Mouse (Mus musculus): ENCODE data around the gene Pwp2. TPM values are rescaled to one million over a fixed set of nuclear protein-coding genes. Genes with fewer than 3 reads are reported as not detected.
A peak's percentile ranks its signal among the peaks of the same experiment; 100 is the strongest.

The Pwp2 gene
- polyA plus RNA-seq, 1 experiment: 7.9 TPM

DNA sequence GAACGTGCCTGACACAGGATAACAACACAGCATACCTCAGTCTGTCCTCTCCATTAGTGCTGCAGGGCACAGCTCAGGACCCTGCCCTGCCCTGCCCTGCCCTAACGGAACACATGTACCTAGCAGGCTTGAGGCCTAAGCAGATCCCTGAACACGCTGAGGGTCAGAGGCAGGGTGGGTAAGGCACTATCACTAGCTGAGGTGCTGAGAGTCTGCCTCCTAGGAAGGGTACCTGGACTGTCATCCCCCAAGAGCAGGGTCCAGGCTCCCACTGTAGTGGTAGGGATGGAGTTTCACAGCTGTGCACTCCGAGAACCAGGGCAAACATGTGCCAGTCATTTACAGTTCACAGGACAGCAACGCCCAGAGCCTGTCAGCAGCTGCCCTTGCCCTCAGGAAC, 10.5 kb downstream of the Pwp2 start:
- no peak for DNase-seq (ENCODE audit: low read depth, low spot score)
- 87% methylated on average over 5 of the region's 5 CpGs for WGBS

DNA sequence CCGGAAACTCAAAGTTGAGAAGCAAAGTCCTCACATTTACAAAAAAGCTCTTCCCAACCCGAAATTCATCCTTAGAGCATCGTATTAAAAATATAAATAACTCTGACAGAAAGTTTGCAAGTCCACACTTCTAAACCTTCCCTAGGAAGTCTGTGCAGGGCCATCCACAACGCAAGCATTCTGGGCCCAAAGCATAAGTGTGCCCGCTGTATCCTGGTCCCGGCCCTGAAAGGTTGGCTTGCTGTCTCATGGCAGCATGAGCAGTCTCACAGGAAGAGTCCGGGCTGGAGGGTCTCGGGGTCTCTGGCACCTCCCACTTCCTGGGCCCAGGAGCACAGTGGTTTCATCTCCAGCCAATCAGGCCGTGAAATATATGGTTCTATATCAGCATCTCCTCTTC, 13.4 kb downstream of the Pwp2 start:
- DNase-seq (ENCODE audit: low read depth, low spot score): no peak
- 90% methylated on average over 9 of the region's 9 CpGs for WGBS

DNA sequence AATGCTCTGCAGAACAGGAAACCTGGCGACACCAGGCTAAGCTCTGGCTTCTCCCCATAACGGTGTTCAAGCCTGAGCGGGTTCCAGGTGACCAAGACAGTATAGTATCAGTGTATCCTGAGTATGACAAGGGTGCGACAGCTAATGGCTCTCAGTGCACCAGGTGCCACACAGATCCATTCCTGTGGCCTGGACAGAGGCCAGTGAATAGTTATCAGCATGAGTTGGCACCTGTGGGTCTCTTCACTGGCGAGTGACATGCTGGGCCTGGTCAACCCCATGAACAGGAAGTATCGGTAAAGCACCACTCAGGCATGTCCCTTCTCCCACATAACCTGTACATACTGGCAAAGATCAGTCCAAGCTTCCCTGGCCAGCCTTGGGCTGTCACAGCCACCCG, 13.9 kb downstream of the Pwp2 start:
- 94% methylated on average over 7 of the region's 7 CpGs for WGBS
- no peak for DNase-seq (ENCODE audit: low read depth, low spot score)

DNA sequence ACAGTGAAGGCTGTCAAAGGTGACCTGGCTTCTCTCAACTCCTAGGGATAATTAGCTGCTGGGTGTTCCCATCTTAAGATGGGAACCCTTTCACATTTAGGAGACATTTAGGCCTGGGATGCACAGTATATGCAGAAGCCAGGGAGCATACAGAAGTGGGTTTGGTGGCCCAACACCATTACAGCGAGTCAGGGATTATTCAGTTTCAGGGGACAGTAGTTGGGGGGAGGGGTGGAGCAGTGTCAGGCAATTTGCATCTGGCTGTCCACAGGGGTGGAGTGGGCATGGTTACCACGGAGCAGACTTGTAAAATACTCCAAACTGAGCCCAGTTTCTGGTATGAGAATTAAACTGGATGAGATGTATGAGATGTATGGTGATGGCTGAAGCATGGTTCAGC, 14.5 kb downstream of the Pwp2 start:
- DNase-seq (ENCODE audit: low read depth, low spot score): no peak
- 65% methylated on average over 2 of the region's 2 CpGs for WGBS

DNA sequence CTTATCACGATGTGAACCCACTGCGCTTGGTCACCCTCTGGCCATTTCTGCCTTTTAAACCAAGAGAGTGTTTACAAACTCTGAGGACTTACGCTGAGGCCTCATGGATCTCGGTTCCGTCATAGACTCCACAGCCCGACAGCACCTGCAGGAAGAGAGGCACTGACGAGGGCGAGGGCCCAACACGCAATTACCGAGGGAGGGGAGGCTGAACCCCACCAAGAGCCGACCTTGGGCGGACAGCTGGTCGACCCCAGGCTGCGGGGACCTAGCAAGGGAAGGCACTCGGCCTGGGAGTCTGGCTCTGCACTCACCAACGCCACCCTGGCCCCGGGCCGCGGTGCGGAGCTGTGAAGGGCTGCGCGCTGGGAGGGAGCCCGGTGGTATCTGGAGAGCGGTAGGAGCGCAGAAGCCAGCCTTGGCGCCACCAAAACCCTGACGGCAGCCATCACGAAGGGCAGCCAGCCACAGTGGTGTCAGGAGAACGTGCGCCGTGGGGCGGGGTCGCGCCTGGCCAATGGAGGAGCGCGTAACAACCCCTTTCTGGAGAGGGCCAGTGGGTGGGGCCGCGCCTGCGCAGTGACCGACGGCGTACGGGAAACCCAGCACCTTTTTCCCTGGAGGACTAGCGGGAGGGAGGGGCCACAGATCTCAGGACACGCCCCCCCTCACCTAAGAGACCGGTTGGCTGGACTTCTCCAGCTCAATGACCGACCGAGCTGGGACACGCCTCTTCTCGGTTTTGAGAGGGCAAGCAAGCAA, 15.5 kb downstream of the Pwp2 start, which contains the start of gene D10Jhu81e:
Gene D10Jhu81e (minus strand): TSS at position 502 of the 762 bp plus-strand sequence.
- DNase-seq (ENCODE audit: low read depth, low spot score): peak; percentile 92
- WGBS: under 1% methylated on average over 50 of the region's 50 CpGs

DNA sequence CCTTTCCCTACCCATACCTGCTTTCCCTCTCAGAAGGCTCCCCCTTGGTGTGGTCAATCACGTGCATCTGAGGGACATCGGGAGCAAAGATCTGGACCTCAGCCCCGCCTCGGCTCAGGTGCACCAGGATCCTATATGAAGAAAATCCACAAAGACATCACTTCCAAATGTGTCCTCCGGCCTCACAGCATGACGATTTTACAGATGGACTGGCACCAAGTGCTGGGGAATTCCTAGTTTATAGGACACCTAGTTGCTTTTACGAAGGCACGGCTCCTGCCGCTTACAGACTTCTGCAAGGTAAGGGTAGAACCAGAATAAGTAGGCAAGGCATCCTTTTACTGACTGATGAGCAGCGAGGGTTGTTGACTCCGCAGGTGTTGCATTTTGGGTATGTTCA, 16.2 kb downstream of the Pwp2 start:
- DNase-seq (ENCODE audit: low read depth, low spot score): no peak
- WGBS: 42% methylated on average over 11 of the region's 11 CpGs

DNA sequence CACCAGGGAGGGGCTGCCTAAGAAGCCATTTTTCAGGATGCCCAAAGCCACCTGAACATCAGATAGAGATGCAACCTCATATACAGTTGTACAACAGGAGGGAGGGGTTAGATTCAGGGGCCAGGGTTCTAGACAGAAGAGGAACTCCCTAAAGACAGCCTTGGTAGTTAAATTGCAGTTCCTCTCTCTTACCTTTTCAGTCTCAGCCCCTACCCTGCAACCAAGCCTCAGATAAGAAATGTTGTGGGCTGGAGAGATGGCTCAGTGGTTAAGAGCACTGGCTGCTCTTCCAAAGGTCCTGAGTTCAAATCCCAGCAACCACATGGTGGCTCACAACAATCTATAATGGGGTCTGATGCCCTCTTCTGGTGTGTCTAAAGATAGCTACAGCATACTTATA, 17.2 kb downstream of the Pwp2 start:
- no peak for DNase-seq (ENCODE audit: low read depth, low spot score)

DNA sequence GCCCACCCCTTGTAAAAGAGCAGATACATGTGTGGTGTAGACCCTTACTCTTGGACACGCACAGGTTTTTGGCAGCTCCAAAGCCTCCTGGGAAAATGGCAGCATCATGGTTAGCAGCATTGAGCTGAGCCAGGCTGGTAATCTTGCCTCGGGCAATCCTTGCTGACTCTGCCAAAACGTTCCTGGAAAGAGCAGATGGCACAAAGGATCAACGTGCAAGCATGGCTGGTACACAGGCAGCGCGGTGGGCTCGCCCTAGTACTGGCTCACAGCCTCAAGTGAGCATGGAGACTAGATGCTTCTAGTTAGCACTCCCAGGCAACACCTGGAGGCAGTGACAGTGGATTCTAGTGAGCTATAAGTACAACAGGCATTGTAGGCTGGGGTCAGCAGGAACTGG, 17.6 kb downstream of the Pwp2 start:
- 90% methylated on average over 7 of the region's 7 CpGs for WGBS
- DNase-seq (ENCODE audit: low read depth, low spot score): no peak

DNA sequence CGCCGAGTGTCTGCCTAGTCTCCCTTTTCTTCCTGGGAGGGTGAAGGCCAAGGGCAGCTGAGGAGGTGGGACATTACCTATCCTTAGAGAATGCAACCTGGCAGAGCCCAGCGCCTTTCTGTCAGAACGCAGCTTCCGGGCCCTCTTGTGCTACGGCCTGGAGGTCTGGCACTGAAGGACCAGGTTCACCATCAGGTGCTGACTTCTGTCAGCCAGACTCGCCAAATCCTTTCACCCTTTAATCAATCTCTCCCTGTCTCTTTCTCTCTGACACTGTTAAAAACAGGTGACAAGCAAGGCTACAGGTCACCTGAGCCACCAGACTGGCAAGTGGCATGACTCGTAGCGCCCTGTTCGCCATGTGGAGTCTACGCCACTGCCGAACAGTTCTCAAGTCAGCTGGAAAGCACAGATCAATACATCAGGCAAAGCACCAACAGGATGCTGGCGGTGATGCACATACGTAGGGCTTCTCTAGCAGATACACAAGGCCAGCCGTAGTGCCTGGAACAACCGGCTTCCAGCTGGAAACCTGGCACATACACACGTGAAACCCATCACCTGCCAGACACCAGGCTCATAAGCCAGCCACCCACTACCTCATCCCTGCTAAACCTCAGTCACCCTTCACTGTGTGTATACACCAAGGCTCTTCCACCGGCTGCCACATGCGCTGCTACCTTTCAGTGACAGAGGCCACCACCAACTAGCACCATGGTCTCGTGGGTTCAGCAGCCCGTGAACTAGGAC, 19.5 kb downstream of the Pwp2 start:
- 93% methylated on average over 21 of the region's 21 CpGs for WGBS
- DNase-seq (ENCODE audit: low read depth, low spot score): no peak

DNA sequence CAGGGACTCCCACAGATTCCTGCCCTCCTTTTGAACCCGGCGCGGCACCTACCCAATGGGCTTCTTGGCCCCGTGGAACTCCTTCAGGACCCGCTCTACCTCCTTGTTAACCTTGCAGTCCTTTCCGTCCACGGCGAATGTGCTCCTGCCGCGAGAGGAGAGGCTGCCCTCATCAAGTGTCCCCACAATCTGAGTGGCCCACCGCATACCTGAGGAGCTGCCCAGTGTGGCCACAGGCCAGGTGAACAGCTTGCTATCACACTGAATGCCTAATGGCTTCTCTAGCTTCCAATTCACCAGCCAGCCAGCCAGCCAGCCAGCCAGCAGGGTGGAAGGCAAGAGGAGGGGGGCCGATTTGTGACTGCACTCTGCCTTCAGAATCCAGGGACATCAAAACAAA, 20.2 kb downstream of the Pwp2 start:
- DNase-seq (ENCODE audit: low read depth, low spot score): no peak
- 93% methylated on average over 12 of the region's 12 CpGs for WGBS

DNA sequence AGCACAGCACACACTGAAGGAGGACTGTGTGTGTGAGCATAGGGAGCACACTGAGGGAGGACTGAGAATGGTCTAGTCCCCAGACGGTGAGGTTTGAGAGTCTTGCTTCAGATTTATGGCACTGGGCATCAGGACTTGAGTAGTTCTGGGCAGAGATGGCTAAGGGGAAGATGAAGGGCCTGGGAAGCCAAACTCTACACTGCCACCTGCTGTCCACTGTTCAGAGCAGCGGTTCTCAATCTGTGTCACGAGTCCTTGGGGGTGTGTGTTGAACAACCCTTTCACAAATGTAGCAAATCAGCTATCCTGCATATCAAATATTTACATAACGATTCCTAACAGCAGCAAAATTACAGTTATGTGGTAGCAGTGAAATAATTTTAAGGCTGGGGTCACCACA, 21.0 kb downstream of the Pwp2 start:
- DNase-seq (ENCODE audit: low read depth, low spot score): peak; percentile 40
- 10% methylated on average over 4 of the region's 4 CpGs for WGBS

DNA sequence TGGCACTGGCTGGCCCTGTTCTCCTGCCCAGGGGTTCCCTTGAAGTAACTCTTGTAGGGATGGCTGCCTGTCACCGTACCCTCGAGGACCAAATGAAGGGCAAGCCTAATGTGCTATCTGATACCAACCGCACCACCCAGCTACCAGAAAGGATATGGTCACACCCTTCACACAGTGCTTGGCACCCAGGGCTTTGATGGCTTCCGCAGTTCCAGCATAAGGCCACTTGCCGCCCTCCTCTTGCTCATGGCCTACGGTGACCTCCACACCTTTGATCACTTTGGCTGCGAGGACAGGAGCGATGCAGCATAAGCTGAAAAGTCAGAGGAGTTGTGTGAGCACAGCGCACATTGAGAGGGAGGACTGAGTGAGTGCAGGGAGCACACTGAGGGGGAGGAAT, 21.7 kb downstream of the Pwp2 start:
- WGBS: 94% methylated on average over 9 of the region's 9 CpGs
- no peak for DNase-seq (ENCODE audit: low read depth, low spot score)

DNA sequence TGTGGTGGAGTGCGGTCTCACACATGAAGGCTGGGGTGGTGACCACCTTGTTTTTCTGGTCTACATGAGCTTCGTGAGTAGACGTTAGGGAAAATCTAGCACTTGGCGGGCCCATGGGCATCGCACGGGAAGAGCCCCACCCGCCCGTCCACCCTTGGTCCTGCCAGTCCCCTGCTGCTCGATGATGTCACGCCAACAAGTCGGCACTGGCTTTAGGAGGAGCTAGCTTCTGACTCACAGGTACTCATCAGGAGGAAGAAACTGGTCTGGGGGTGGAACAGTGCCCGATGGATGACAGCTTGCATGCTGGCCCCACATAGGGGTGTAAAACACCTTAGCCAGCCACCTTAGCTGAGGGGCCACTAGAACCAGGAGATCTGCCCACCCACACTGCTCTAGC, 22.3 kb downstream of the Pwp2 start:
- no peak for DNase-seq (ENCODE audit: low read depth, low spot score)
- WGBS: 93% methylated on average over 12 of the region's 12 CpGs

DNA sequence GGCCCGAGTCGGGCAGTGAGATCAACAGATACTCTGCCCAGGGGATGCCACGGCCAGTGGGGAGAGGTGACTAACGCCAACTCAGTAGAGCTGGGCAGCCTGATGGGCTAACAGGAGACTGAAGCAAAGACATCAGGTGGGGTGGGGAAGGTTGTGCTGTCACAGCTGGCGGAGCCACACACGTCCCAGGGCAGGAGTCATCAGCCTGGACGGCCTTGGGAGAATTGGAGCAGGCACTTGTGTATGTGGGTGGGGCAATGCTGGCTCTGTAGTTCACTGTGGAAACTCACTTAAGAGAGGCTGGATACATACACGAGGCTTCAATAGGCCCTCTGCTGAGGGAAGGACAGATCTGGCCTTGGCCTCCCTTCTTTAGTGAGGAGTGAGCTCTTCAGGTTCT, 23.9 kb downstream of the Pwp2 start:
- DNase-seq (ENCODE audit: low read depth, low spot score): no peak
- WGBS: 70% methylated on average over 8 of the region's 8 CpGs

DNA sequence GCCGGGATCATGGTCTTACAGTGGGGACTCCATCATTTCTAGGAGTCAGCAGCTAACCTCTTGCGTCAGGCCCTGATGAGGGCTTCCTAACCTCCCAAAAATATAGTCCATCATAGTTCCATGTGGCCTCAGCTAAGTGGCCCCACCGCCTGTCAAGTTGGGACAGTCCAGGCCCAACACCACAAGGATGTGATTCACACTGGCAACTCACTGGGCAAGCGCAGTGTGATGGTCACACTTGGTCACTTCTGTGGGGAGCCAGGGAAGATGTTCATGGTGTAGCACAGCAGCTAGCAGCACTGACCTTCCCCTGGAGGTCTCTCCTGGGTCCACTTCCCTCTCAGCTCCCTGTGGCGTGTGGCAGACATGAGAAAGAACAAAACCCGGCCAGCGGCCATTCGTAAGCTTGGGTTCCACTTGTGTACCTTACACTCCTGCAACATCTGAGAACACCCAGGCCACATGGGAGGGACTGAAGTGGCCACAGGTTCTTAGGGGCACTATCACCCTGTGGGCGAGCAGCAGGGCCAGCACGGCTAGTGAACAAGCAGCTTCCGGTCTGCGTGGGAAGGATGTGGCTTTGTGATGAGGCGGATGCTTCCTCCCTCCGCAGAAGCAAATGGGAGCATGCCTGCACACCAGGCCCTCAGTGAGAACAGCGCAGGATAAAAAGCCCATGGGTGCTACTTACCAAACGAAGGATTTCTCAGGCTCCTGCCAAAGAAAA, 24.4 kb downstream of the Pwp2 start:
- DNase-seq (ENCODE audit: low read depth, low spot score): no peak
- 83% methylated on average over 16 of the region's 16 CpGs for WGBS

DNA sequence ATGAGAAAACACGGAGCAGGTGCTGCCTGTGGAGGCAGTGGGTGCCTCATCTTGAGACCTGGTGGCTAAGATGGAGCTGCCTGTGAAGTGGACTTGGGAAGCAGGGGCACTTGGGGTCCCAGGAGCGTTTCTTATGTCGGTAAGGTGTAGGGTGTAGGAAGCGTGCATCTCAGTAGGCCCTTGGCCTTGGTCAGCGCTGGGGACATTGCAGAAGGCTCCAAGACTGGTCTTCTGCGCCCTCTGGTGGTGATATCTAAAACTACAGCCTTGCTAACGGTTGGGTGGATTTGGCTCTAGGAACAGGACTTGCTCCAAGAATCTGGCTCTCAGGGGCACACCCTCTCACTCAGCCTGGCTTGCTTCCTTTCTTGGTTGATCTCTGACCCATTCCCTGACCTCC, 25.0 kb downstream of the Pwp2 start:
- DNase-seq (ENCODE audit: low read depth, low spot score): peak; percentile 67
- WGBS: 2% methylated on average over 7 of the region's 7 CpGs

DNA sequence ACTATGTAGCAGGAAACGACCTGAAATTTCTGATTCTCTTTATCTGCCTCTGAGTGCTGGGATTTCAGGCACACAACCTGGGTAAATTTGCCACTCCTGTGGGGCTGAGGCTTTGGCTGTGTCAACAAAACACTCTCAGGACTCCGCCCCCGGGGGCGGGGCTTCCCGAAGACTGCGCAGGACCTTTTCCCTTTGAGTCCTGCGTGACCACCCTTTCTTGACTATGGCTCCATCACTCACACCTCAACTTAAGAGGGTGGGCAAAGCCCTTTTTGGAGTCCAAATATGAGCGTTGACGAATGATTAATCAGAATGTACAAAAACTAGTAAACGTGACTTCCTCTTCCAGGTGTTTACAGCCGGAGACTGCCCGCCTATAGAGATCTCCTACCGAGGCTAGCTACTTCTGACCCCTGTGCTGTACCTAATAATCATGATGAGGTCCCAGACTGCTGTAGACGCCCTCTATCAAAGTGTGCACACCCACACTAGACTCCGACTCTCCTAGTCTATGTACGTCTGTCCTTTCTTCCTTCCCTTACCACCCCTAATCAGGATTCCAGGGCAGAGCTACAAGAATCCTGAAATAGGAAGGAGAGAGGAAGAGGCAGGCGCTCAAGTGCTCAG, 25.6 kb downstream of the Pwp2 start:
- WGBS: 6% methylated on average over 17 of the region's 17 CpGs
- peak; percentile 81 for DNase-seq (ENCODE audit: low read depth, low spot score)

DNA sequence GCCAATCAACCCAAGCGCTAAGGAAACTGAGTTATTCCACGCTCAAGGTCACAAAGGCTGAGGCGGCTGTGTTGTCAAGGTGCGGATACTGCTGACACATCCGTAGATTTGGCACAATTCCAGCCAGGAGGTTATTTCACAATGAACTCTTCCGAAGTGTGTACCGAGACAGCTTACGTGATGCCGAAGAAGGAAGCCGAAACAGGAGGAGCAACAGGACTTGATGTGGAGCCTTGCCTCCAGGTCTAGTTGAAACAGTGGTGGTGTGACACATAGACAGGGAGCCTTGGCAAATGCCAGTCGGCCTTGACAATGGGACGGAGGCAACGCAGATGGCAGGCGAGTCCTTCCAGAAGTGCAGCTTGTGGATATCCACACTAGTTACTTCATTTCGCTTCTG, 26.9 kb downstream of the Pwp2 start:
- peak; percentile 64 for DNase-seq (ENCODE audit: low read depth, low spot score)
- WGBS: 34% methylated on average over 15 of the region's 15 CpGs

DNA sequence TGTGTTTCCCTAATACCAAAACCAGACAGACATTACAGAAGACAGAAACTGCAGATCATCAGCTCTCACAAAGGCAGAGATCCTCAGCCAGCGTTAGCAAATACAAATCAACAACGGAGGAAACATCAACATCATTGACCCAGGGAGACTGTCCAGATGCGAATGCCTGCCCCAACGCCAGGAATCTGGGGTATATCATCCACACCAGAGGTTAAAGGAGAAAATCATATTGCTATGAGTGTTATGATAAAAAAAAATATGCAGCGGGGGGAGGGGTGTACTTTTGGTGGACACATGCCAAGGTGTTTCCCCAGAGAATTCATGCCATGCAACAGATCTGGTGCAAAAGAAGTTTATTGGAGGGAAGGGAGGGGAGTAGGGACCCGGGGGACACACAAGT, 28.0 kb downstream of the Pwp2 start:
- no peak for DNase-seq (ENCODE audit: low read depth, low spot score)
- WGBS: 58% methylated on average over 6 of the region's 6 CpGs
